Mouse (Mus musculus): ENCODE data around the gene Gm6482. TPM values are rescaled to one million over a fixed set of nuclear protein-coding genes. Genes with fewer than 3 reads are reported as not detected.
"Not testable (repeated sequence)": the region's sequence is repeated elsewhere in the genome, so short reads cannot be mapped to it uniquely, and the experiment has no call there.

Gene Gm6482
- not detected for total RNA-seq (2022)

DNA sequence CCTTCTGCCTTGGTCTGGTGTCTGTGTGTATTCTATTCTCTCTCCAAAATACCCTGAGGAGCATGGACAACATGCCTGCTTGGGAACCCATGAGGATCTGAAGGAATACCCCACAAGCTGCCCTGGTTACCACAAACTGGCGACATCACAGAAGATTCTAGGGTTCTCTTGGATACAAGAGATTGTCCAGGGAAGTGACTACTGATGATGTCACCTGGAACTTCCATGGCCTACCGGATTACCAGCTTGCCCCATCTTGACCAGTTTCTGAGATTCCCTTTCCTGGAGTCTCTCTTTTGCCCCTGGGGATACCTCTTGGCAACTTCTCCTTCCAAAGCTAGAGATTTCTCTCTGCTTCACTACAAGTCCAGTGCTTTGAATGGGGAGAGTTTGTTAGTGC is at the start of gene Gm6482:
Gene Gm6482 (minus strand): TSS at position 101 of the 400 bp plus-strand sequence.
- DNase-seq (ENCODE audit: low spot score) = not testable (repeated sequence)

DNA sequence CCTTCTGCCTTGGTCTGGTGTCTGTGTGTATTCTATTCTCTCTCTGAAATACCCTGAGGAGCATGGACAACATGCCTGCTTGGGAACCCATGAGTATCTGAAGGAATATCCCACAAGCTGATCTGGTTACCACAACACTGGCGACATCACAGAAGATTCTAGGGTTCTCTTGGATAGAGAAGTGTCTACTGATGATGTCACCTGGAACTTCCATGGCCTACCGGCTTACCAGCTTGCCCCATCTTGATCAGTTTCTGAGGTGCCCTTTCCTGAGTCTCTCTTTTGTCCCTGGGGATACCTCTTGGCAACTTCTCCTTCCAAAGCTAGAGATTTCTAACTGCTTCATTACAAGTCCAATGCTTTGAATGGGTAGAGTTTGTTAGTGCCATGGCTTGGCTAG is 45.3 kb upstream of the Gm6482 start, which contains the start of gene Gm7954:
Gene Gm7954 (minus strand): TSS at position 101 of the 400 bp plus-strand sequence.
- not testable (repeated sequence) for DNase-seq (ENCODE audit: low spot score)

DNA sequence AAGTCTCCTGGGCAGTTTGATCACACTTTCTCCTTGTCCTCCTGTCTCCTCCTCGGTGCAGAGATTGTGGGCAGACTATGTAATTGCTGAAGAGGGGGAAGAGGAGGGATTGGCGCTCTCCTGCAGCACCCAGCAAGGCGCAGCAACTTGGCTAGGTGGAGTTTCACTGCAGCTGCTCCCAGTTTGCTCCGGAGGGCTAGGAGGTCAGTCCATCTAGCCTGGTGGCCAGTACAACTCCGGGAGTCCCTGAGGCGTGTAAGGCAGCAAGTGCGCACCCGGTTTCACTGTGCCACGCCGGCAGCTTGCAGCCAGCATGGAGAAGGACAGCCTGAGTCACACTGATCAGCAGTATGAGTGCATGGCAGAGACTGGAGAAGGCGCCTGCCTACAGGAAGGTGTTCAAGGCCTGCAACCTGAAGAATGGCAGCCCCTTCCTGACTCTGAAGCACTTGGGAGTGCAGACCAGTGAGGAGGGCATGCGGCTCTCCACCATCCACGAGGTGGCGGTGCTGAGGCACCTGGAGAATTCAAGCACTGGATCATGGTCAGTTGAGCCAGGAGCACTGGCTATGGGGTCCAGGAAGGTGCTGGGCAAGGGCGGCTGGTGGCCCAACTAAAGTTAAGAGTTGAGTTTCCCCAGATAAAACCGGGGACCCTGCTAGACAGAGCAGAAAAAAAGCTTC is 17.5 kb upstream of the Gm6482 start:
- DNase-seq (ENCODE audit: low spot score) = not testable (repeated sequence)

DNA sequence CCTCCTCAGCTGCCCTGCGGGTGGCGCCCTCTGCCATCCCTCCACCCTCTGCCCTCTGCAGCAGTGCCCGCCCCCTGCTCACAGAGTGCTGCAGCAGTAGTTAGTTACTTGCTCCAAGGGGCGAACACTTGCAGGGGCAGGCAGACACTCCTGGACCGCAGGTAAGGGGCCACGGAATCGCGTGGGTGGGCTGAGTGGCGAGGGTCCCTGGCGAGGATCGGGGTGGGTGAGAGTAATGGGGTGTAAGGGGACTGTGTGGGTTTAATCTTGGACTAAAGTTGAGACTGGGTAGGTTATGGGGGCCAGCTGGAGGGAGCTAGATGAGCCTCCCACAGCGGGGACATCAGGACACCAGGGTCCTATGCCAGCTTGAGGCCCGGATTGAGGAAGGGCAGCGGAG is 16.6 kb upstream of the Gm6482 start:
- not testable (repeated sequence) for DNase-seq (ENCODE audit: low spot score)

DNA sequence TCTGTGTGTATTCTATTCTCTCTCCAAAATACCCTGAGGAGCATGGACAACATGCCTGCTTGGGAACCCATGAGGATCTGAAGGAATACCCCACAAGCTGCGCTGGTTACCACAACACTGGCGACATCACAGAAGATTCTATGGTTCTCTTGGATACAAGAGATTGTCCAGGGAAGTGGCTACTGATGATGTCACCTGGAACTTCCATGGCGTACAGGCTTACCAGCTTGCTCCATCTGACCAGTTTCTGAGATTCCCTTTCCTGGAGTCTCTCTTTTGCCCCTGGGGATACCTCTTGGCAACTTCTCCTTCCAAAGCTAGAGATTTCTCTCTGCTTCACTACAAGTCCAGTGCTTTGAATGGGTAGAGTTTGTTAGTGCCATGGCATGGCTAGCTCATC is 21.8 kb downstream of the Gm6482 start, which contains the start of gene Gm7945:
Gene Gm7945 (minus strand): TSS at position 101 of the 400 bp plus-strand sequence.
- not testable (repeated sequence) for DNase-seq (ENCODE audit: low spot score)

Other genes with a start within 250 kb of the Gm6482 start
- not detected for gene Sftpd, start 223.1 kb downstream of the Gm6482 start, total RNA-seq (2022)
- gene Gm2832, start 129.5 kb downstream of the Gm6482 start, total RNA-seq (2022) = not detected
- gene Gm5798, start 59.7 kb downstream of the Gm6482 start, total RNA-seq (2022) = not detected
- not detected for gene Gm7945, start 21.9 kb downstream of the Gm6482 start, total RNA-seq (2022)
- not detected for gene Gm7954, start 45.2 kb upstream of the Gm6482 start, total RNA-seq (2022)
- not detected for gene Gm3486, start 81.2 kb upstream of the Gm6482 start, total RNA-seq (2022)
- gene Gm7970, start 147.3 kb upstream of the Gm6482 start, total RNA-seq (2022) = not detected
- under 1 TPM in 1 of 4 experiments, not detected in 3; 0.41 TPM for gene 1700049E17Rik2, start 164.9 kb upstream of the Gm6482 start, total RNA-seq (2022)
- not detected for gene Gm3072, start 216.3 kb upstream of the Gm6482 start, total RNA-seq (2022)
- gene Gm3676, start 238.2 kb upstream of the Gm6482 start, total RNA-seq (2022) = not detected

Measured in heart, adult 8-10 months (tissue).